Mouse (Mus musculus) E14TG2a.4 (cell line): ENCODE results near the gene Carmil1.

ENCODE experiments used
- H3K27me3 ChIP-seq: 2 replicates; pipeline ENCODE4 v1.6.1; 2014; ENCODE audit warnings: low read length, control low read depth; ENCODE audit not compliant: insufficient read depth
- H3K36me3 ChIP-seq: 2 replicates; pipeline ENCODE4 v1.6.1; 2014; ENCODE audit warnings: low read length, control low read depth; ENCODE audit not compliant: insufficient read depth
- H3K4me1 ChIP-seq: replicated peaks from 2 replicates; pipeline ENCODE4 v1.6.1; 2014; ENCODE audit warnings: low read depth, low read length, control low read depth
- H3K4me3 ChIP-seq: replicated peaks from 2 replicates; pipeline ENCODE4 v1.5.1; 2014; ENCODE audit warnings: mild to moderate bottlenecking, low read length
- H3K9me3 ChIP-seq: 2 replicates; pipeline ENCODE4 v1.6.1; 2014; ENCODE audit warnings: low read length, control low read depth
- CTCF ChIP-seq: conservative IDR thresholded peaks from 2 replicates; pipeline ENCODE4 v1.5.1; 2014; ENCODE audit warnings: low read length
- NANOG ChIP-seq: IDR thresholded peaks from 2 replicates; pipeline ENCODE4 v1.6.1; 2014; ENCODE audit warnings: borderline replicate concordance, low read length, mixed read lengths
- POU5F1 ChIP-seq: IDR thresholded peaks from 2 replicates; pipeline ENCODE4 v1.6.1; 2014; ENCODE audit warnings: low read length, borderline replicate concordance

Gene Carmil1

DNA sequence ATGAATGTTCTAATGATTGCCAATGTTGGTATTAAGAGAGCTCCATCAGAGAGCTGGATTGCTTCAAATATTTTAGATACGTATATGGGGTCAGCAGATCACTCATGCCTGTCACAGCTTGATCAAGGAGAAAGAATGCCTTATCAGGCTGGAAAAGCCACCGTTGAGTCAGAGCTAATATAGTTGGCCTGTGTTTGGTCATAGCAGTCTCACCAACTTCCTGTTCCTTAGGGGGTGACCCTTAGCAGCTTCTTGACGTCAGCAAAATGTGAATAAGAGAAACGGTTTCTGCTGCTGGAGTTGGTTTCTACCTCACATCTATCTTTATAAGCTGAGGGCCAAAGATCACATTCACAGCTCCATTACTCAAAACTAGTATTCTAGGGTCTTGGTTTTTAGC is 176.6 kb downstream of the Carmil1 start:
- no peak for TF ChIP-seq NANOG
- TF ChIP-seq CTCF, result no peak
- TF ChIP-seq POU5F1, result no peak
- Histone ChIP-seq H3K4me1 (no peaks in the 10 kb centered on the region), H3K27me3 (no peaks in the 10 kb centered on the region), H3K36me3 (peaks cover 9% of the 10 kb centered on the region; the same call in 1 of the 2 replicates), H3K9me3 (no peaks in the 10 kb centered on the region), H3K4me3 (no peak overlapping the region)

DNA sequence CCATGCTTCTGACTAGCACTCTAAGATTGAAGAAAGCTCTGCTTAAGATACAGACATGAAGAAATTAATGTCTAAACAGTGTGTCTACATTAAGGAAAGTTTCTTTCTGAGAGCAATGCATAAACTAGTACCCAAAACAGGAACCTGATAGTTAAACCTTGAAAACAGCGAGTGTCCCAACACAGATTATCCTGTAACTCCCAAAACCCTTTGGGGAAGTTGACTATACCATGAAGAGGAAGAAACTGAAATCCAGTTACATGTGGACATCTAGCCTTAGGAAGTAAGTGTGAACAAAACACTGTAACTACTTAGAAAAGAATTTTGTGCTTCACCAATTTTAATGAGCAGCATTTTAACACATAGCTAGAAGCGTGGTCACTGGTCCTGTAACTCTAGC is 177.4 kb downstream of the Carmil1 start:
- Histone ChIP-seq H3K4me1 (no peaks in the 10 kb centered on the region), H3K9me3 (no peaks in the 10 kb centered on the region), H3K4me3 (no peak overlapping the region), H3K27me3 (no peaks in the 10 kb centered on the region), H3K36me3 (peaks cover 9% of the 10 kb centered on the region; the same call in 1 of the 2 replicates)
- TF ChIP-seq NANOG (no peak), POU5F1 (no peak), CTCF (no peak)

DNA sequence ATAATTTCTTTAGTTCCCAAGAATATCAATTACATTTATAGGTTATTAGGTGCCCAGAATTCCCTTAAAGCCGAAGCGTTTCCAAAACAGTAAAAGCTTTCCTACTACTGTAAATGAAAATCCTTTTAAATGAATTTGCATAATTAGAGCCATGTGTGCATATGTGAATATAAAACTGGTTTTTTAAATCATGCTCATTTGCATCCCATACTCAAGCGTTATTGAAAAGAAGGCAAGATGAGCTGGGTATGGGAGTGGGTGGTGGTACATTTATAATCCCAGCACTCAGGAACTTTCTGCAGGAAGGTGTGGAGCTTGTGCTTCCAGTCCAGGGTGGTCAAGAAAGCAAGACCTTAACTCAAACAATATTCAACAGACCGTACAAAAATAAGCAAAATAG is 178.3 kb downstream of the Carmil1 start:
- H3K4me3 ChIP-seq, result no peak overlapping the region
- H3K9me3 ChIP-seq, result no peaks in the 10 kb centered on the region
- no peaks in the 10 kb centered on the region for H3K27me3 ChIP-seq
- H3K4me1 ChIP-seq, result no peaks in the 10 kb centered on the region
- no peak for TF ChIP-seq CTCF
- TF ChIP-seq NANOG, result no peak
- TF ChIP-seq POU5F1, result no peak
- H3K36me3 ChIP-seq, result peaks cover 6% of the 10 kb centered on the region; the same call in 1 of the 2 replicates

DNA sequence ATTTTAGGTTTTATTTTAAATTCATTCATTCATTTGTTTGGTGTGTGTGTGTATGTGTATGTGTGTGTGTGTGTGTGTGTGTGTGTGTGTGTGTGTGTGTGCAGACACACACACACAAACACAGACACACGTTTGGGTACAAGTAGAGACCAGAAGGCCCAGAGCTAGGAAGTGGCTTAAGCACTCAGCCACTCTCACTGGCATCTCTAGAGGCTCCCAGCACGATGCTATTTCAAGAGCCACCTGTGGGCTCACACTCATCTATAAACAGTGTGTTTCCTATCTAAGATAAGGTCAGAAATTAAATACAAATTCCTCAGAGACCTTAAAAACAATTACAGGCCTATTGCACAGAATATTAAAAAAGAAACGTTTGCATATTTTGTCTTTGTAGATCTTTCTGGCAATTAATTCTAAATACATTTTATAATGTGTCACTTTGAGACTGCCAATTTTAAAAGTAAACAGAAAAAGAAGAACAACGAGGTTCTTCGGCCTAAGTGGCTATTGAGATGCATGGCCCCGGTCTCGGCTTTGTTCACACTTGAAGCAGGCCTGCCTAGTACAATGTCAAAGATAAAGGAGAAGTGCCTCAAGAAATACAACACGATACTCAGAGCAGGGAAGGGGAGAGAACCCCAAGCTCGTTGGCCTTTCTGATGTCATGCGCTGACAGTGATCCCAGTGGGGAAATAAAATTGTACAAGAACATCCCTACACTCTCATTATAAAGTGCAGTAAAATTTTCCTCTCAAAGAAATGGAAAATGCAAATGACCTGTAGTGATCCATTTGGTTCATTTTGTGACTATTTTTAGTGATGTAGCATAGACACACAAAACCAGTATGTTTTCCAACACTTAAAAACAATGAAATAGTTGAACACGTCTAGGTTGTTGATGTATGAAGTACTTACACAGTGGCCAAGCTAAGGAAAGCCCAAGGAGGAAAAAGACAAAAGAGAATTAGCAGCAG is 179.2 kb downstream of the Carmil1 start:
- Histone ChIP-seq H3K9me3 (no peaks in the 10 kb centered on the region), H3K27me3 (no peaks in the 10 kb centered on the region), H3K36me3 (peaks cover 5% of the 10 kb centered on the region; the same call in 1 of the 2 replicates), H3K4me3 (no peak overlapping the region), H3K4me1 (no peaks in the 10 kb centered on the region)
- no peak for TF ChIP-seq NANOG
- no peak for TF ChIP-seq CTCF
- no peak for TF ChIP-seq POU5F1

DNA sequence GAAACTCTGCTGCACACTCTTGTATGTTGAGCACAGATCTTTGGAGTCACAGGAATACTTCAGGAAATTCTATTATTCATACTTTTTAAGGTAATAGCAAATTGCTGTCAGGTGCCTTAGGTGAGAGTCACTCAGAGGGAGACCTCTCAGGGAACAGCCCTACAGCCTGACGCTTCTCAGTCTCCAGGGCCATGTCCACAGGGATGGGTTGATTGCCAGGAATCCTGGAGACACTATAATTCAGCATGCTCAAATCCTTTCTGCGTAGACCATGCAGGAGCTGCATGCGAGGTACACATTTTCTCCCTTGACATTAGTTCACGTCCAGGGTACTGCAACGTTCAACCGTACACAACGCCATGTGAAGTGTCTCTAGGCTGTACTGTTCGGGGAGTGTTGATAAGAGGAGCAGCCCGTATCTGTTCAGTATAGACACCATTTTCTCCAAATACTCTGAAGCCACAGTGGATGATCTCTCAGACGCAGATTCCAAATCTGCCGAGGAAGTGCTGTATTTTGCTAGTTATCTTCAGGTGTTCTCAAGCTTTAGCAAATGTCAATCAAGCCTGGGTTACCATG is 180.0 kb downstream of the Carmil1 start:
- TF ChIP-seq POU5F1 (no peak), NANOG (no peak), CTCF (no peak)
- Histone ChIP-seq H3K4me1 (no peaks in the 10 kb centered on the region), H3K27me3 (no peaks in the 10 kb centered on the region), H3K9me3 (no peaks in the 10 kb centered on the region), H3K36me3 (peaks cover 5% of the 10 kb centered on the region; the same call in 1 of the 2 replicates), H3K4me3 (no peak overlapping the region)

DNA sequence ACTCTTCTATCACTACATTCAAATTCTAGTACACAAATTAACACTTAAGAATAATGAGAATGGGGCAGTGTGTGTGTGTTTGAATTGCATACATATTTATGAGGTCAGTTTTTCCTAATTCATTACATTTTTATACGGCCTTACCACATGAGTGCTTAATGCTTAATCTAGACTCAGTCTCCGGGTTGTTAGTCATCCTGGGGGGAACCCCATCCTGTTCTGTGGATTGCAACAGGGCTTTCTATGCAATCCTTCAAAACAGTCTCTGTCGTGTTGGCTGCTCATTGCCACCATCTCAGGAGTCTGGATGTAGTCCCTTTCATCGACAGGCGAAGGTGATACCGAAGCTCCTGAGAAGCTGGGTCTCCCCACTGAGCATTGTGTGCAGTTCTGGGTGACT is 184.0 kb downstream of the Carmil1 start:
- TF ChIP-seq CTCF (no peak), POU5F1 (no peak), NANOG (no peak)

DNA sequence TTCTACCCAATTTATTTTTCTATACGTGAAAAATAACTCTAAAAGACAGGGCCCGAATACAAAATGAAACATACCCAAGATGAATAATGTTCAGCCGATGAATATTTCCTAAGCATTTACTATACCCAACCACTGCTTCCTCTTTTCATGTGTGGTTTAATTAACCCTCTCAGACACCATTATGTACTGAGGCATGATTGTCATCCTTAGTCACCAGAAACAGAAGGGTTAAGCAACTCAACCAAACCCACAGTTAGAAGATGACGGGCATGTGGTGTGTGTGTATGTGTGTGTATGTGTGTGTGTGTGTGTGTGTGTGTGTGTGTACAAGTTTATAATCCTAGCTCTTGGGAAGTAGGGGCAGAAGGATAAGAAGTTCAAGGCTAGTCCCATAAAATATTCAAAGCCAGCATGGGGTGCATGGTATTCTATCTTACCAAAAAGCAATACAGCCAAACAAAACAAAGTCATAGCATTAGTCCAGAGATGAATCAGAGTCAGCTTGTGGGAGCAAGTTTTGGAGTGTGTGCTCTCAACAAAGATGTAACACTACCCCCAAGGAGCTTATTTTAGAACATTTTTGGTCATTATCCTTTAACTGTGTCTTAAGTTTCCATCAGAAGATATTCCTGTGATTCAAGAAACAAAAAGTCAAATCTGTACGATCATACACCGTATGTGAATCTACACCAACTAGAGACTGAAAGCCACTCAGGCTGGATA is 185.6 kb downstream of the Carmil1 start:
- H3K4me3 ChIP-seq, result no peak overlapping the region
- H3K27me3 ChIP-seq, result no peaks in the 10 kb centered on the region
- H3K4me1 ChIP-seq, result no peaks in the 10 kb centered on the region
- H3K36me3 ChIP-seq, result peaks cover 2% of the 10 kb centered on the region; the same call in 1 of the 2 replicates
- H3K9me3 ChIP-seq, result no peaks in the 10 kb centered on the region
- TF ChIP-seq POU5F1 (no peak), NANOG (no peak), CTCF (no peak)

More for the DNA sequence above, 184.0 kb downstream of the Carmil1 start:
- no peaks in the 10 kb centered on the region for H3K27me3 ChIP-seq
- H3K4me1 ChIP-seq, result no peaks in the 10 kb centered on the region
- H3K36me3 ChIP-seq, result peaks cover 2% of the 10 kb centered on the region; the same call in 1 of the 2 replicates
- H3K4me3 ChIP-seq, result no peak overlapping the region
- no peaks in the 10 kb centered on the region for H3K9me3 ChIP-seq

DNA sequence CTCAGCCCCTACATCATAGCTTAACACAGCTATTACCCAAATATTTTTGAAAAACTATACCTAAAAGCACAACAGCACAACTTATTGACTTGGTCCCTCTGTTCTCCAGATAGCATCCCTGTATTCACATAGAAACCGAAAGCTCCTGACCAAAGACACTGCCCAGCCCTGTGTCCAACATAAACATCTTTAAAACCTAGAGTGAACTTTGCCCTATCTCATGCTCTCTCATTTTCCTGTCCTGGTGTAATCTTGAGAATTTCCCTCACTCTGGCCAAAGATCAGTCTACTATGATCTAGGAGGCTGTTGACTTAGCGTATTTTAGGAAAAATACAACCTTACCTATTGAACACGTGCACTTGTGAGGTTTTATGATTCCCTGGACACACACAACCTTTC is 187.5 kb downstream of the Carmil1 start:
- Histone ChIP-seq H3K4me3 (no peak overlapping the region), H3K9me3 (no peaks in the 10 kb centered on the region), H3K4me1 (no peaks in the 10 kb centered on the region), H3K27me3 (no peaks in the 10 kb centered on the region), H3K36me3 (peaks cover 2% of the 10 kb centered on the region; the same call in 1 of the 2 replicates)
- no peak for TF ChIP-seq NANOG
- no peak for TF ChIP-seq POU5F1
- no peak for TF ChIP-seq CTCF
